Mouse (Mus musculus) ES-Bruce4 (cell line): ENCODE measurements around the gene Gpat3.

Experiments
- CTCF ChIP-seq: IDR thresholded peaks from one replicate; pipeline ENCODE4 v1.8.1; 2011; ENCODE audit warnings: low read depth, low read length
- EP300 ChIP-seq: IDR thresholded peaks from 2 replicates; pipeline ENCODE4 v1.6.1; 2011; ENCODE audit warnings: low read depth, low read length; ENCODE audit not compliant: insufficient read depth
- POLR2A ChIP-seq: IDR thresholded peaks from one replicate; pipeline ENCODE4 v1.8.1; 2011; ENCODE audit warnings: low read length; ENCODE audit not compliant: insufficient read depth

DNA sequence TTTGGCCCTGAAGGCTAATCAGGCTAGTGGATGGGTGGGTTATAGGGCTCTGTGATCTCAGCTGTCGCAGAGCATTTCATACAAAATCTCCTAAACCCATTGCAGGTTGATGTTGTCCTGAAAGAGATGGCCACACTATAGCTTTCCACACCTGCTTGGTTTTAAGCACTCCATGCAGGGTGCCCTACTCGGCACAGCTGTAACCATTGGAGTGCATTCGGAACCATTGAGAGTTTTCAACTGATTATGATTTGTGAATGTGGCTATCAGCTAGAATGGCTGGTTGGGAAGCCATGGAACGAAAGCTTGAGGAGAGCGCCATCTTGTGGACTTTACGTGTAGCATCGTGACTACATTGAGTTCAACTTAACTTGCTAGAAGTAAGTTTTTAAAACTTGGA is 69.5 kb downstream of the Gpat3 start:
- TF ChIP-seq EP300 (no peak), CTCF (no peak), POLR2A (no peak)
